Comparison of ENCODE assay signal across 23 mouse cellular contexts in genomic region chr2:50653121-50653615, GRCm38 (mm10).
DNase-seq lines count a peak whose midpoint lies in the region; ATAC-seq and TF ChIP-seq lines count a peak whose summit lies in the region.
"Had no signal": no experiment of that assay in that cellular context is flagged by ENCODE, and none has a peak within 500 bp of the region (broad histone marks: within the 10 kb centered on the region; RNA-seq: fewer than 3 reads in every experiment).

No protein-coding gene starts in this region.

- no peaks in the 10 kb centered on the region for H3K27me3 ChIP-seq in cerebellum, adult 2 months (ENCODE audit: control insufficient read depth, insufficient read depth, low read length)
- H3K27me3 ChIP-seq in midbrain, postnatal 0 days (ENCODE audit: insufficient read depth, low read length) = no peaks in the 10 kb centered on the region
- H3K27me3 ChIP-seq: CH12.LX; embryonic facial prominence, embryonic 15.5 days; hindbrain, embryonic 12.5 days; Patski had no signal

- 37% methylated on average over 3 of the region's 3 CpGs for WGBS in cerebellum, adult 2 months
- WGBS in midbrain, postnatal 0 days = 88% methylated on average over 3 of the region's 3 CpGs

- peaks cover 22% of the 10 kb centered on the region for H3K4me1 ChIP-seq in cerebellum, adult 2 months (ENCODE audit: control insufficient read depth, insufficient read depth, low read length)
- no peaks in the 10 kb centered on the region for H3K4me1 ChIP-seq in midbrain, postnatal 0 days (ENCODE audit: insufficient read depth, low read length)
- H3K4me1 ChIP-seq: embryonic facial prominence, embryonic 15.5 days had no signal

- peak; percentile 36 to 51 for DNase-seq in cerebellum, adult 2 months
- DNase-seq in ZHBTc4 (ENCODE audit: low read depth, low spot score) = peak; percentile 8
- peak; percentile 7 to 13 for DNase-seq in cerebellum, postnatal 10 days
- no peak for DNase-seq in midbrain, postnatal 0 days (ENCODE audit: low spot score)
- DNase-seq in retina, postnatal 1 day = no peak
- DNase-seq: adrenal gland, adult 8-10 months; adrenal gland, postnatal 36 days; embryo, embryonic 11 days; gastrocnemius, adult 2 months; gastrocnemius, postnatal 25 days; heart, postnatal 10 days; heart, postnatal 4 days had no signal

- no peak for TF ChIP-seq CTCF in cerebellum, adult 2 months (IDR thresholded peaks at IDR 0.05; ENCODE audit: borderline replicate concordance, insufficient read depth, low read depth, low read length)
- no peak for TF ChIP-seq CTCF in midbrain, postnatal 0 days (IDR thresholded peaks at IDR 0.05)

- no peak overlapping the region for H3K4me3 ChIP-seq in cerebellum, adult 2 months (replicated peaks; ENCODE audit: insufficient read depth, low read depth, low read length)
- H3K4me3 ChIP-seq in midbrain, postnatal 0 days (ENCODE audit: low read depth, low read length) = no peak overlapping the region
- H3K4me3 ChIP-seq: embryonic facial prominence, embryonic 15.5 days; erythroblast, embryonic 14.5 days; forebrain, embryonic 10.5 days; gastrocnemius, adult 2 months; hindbrain, embryonic 12.5 days had no signal

- no peak for TF ChIP-seq POLR2A in cerebellum, adult 2 months (IDR thresholded peaks at IDR 0.05; ENCODE audit: borderline replicate concordance, insufficient read depth, low read length)

- no peak overlapping the region for H3K27ac ChIP-seq in cerebellum, adult 2 months (ENCODE audit: insufficient read depth, low read length)
- no peak overlapping the region for H3K27ac ChIP-seq in midbrain, postnatal 0 days (ENCODE audit: low read depth, low read length)
- H3K27ac ChIP-seq: embryonic facial prominence, embryonic 15.5 days; forebrain, embryonic 10.5 days; gastrocnemius, adult 2 months; hindbrain, embryonic 12.5 days had no signal

- H3K36me3 ChIP-seq in midbrain, postnatal 0 days (ENCODE audit: insufficient read depth, low read length) = no peaks in the 10 kb centered on the region
- H3K36me3 ChIP-seq: embryonic facial prominence, embryonic 15.5 days; forebrain, embryonic 10.5 days; hindbrain, embryonic 12.5 days had no signal

- H3K9me3 ChIP-seq in midbrain, postnatal 0 days (ENCODE audit: low read length) = no peaks in the 10 kb centered on the region
- H3K9me3 ChIP-seq: embryonic facial prominence, embryonic 15.5 days; forebrain, embryonic 10.5 days; hindbrain, embryonic 12.5 days had no signal

- ATAC-seq in cerebellum, adult (ENCODE audit: insufficient number of reproducible peaks, low FRiP score, low TSS enrichment) = no peak
- ATAC-seq in midbrain, postnatal 0 days (ENCODE audit: low FRiP score) = no peak
- ATAC-seq: forebrain, embryonic 14.5 days; hindbrain, embryonic 16.5 days; inflammation-experienced regulatory T-cells, adult 6 months; intestine, postnatal 0 days; Patski had no signal

- no peak overlapping the region for H3K4me2 ChIP-seq in midbrain, postnatal 0 days (ENCODE audit: low read depth, low read length, poor library complexity, severe bottlenecking)
- H3K4me2 ChIP-seq: embryonic facial prominence, embryonic 15.5 days; hindbrain, embryonic 12.5 days had no signal

- H3K9ac ChIP-seq in midbrain, postnatal 0 days (replicated peaks; ENCODE audit: low read length, poor library complexity, severe bottlenecking) = no peak overlapping the region
- H3K9ac ChIP-seq: embryonic facial prominence, embryonic 15.5 days; hindbrain, embryonic 12.5 days had no signal

Comparison
In these comparisons a context has a peak if more than half of its experiments do, and no peak if none do; other contexts are left out.
1. DNase-seq: peak in cerebellum, adult 2 months (2 of 2), ZHBTc4 (single experiment) and cerebellum, postnatal 10 days (2 of 2); none in midbrain, postnatal 0 days (single experiment) and retina, postnatal 1 day (single experiment).